Mouse (Mus musculus) hindbrain, postnatal 0 days (tissue): ENCODE measurements around the gene Sar1a. TPM values are rescaled to one million over a fixed set of nuclear protein-coding genes. Genes with fewer than 3 reads are reported as not detected.
A peak's percentile ranks its signal among the peaks of the same experiment; 100 is the strongest.

Source experiments
- ATAC-seq: fragments of 200-750 bp; cut with Nextera tagmentation; 2 replicates; pipeline ENCODE4 v1.8.0; 2017; ENCODE audit warnings: mild to moderate bottlenecking, moderate TSS enrichment, moderate library complexity
- DNase-seq: peaks from one replicate; pipeline ENCODE4 v3.0.0-alpha.2; 2015; ENCODE audit warnings: low spot score
- H3K27ac ChIP-seq: fragments of 300-500 bp; sonication (generic); 2 replicates; pipeline ENCODE4 v1.5.1; 2014; ENCODE audit warnings: mild to moderate bottlenecking
- H3K27me3 ChIP-seq: fragments of 300-500 bp; sonication (generic); 2 replicates; pipeline ENCODE4 v1.6.1; 2014; ENCODE audit warnings: low read length, mixed read lengths; ENCODE audit not compliant: insufficient read depth
- H3K36me3 ChIP-seq: fragments of 300-500 bp; sonication (generic); 2 replicates; pipeline ENCODE4 v1.6.1; 2014; ENCODE audit warnings: low read length, mixed read lengths; ENCODE audit not compliant: insufficient read depth
- H3K4me1 ChIP-seq: fragments of 300-500 bp; sonication (generic); 2 replicates; pipeline ENCODE4 v1.6.1; 2014; ENCODE audit warnings: antibody characterized with exemption, low read length, mixed read lengths; ENCODE audit not compliant: insufficient read depth
- H3K4me2 ChIP-seq: fragments of 300-500 bp; sonication (generic); 2 replicates; pipeline ENCODE4 v1.6.1; 2014; ENCODE audit warnings: low read depth, mild to moderate bottlenecking, low read length, moderate library complexity, mixed read lengths
- H3K4me3 ChIP-seq: fragments of 300-500 bp; sonication (generic); 2 replicates; pipeline ENCODE4 v1.5.1; 2014; ENCODE audit warnings: low read length
- H3K9ac ChIP-seq: fragments of 300-500 bp; sonication (generic); replicated peaks from 2 replicates; pipeline ENCODE4 v1.6.1; 2014; ENCODE audit warnings: mild to moderate bottlenecking, low read length, moderate library complexity, mixed read lengths
- H3K9me3 ChIP-seq: fragments of 300-500 bp; sonication (generic); 2 replicates; pipeline ENCODE4 v1.6.1; 2016; ENCODE audit warnings: low read length, mixed read lengths
- CTCF ChIP-seq: IDR thresholded peaks from 2 replicates; pipeline ENCODE4 v1.5.1; 2016; ENCODE audit warnings: antibody characterized with exemption, control low read depth, low read depth
- WGBS: fragments of 180-500 bp; shearing (Covaris S2); extraction: QIAGEN DNeasy Blood & Tissue Kit; methylation state at CpG from one replicate; pipeline ENCODE4 v1.1.7; 2014; 5-methylcytosine and 5-hydroxymethylcytosine counted together
- polyA plus RNA-seq: library from polyadenylated mRNA; unstranded; fragments of >200 nt; fragmentation: Nextera tagmentation; extraction: Ambion mirVana; gene quantifications from 2 replicates; pipeline ENCODE4 v1.2.1, GENCODE M21; 2015
- total RNA-seq: library from RNA; depleted of rRNA; stranded (reverse); fragments of >200 nt; gene quantifications from 2 replicates; pipeline ENCODE4 v1.2.3, GENCODE M21; 2014

The Sar1a gene
- total and polyA plus RNA-seq, 2 experiments from 2014 or later: 125 to 188 TPM

- Histone ChIP-seq H3K4me3 (peak overlapping the region; percentile 85), H3K4me2 (peak overlapping the region; percentile 95), H3K36me3 (no peaks in the 10 kb centered on the region; the same call in 1 of the 2 replicates), H3K4me1 (peaks cover 5% of the 10 kb centered on the region), H3K27ac (peak overlapping the region; percentile 77), H3K27me3 (no peaks in the 10 kb centered on the region), H3K9me3 (no peaks in the 10 kb centered on the region), H3K9ac (peak overlapping the region; percentile 78)
- peak; percentile 10; the same call in 1 of the 2 replicates for ATAC-seq
- peak; percentile 11 for DNase-seq
- no peak for TF ChIP-seq CTCF
- WGBS: 3% methylated on average over 39 of the region's 49 CpGs
These were observed 31.1 kb upstream of the Sar1a start for GRCm38 (mm10) chr10:61648737-61649645.

- Histone ChIP-seq H3K27ac (no peak overlapping the region), H3K4me3 (no peak overlapping the region), H3K9ac (no peak overlapping the region), H3K27me3 (no peaks in the 10 kb centered on the region), H3K4me2 (no peak overlapping the region), H3K4me1 (no peaks in the 10 kb centered on the region), H3K36me3 (no peaks in the 10 kb centered on the region; the same call in 1 of the 2 replicates), H3K9me3 (no peaks in the 10 kb centered on the region)
- 93% methylated on average over 4 of the region's 4 CpGs for WGBS
- TF ChIP-seq CTCF: no peak
- no peak for ATAC-seq
- no peak for DNase-seq
These were observed 26.0 kb upstream of the Sar1a start for GRCm38 (mm10) chr10:61654105-61654504.

GRCm38 (mm10) chr10:61654691-61655090, 25.4 kb upstream of the Sar1a start:
- Histone ChIP-seq H3K4me2 (no peak overlapping the region), H3K4me1 (no peaks in the 10 kb centered on the region), H3K9ac (no peak overlapping the region), H3K4me3 (no peak overlapping the region), H3K36me3 (no peaks in the 10 kb centered on the region; the same call in 1 of the 2 replicates), H3K27ac (no peak overlapping the region), H3K9me3 (no peaks in the 10 kb centered on the region), H3K27me3 (no peaks in the 10 kb centered on the region)
- DNase-seq (no peak), ATAC-seq (no peak)
- TF ChIP-seq CTCF: no peak
- 89% methylated on average over 7 of the region's 7 CpGs for whole genome bisulfite sequencing

- Histone ChIP-seq H3K9me3 (no peaks in the 10 kb centered on the region), H3K27me3 (no peaks in the 10 kb centered on the region), H3K4me3 (no peak overlapping the region), H3K4me1 (no peaks in the 10 kb centered on the region), H3K4me2 (no peak overlapping the region), H3K9ac (no peak overlapping the region), H3K27ac (no peak overlapping the region), H3K36me3 (no peaks in the 10 kb centered on the region; the same call in 1 of the 2 replicates)
- no peak for TF ChIP-seq CTCF
- ATAC-seq: no peak
- no peak for DNase-seq
- 93% methylated on average over 3 of the region's 3 CpGs for WGBS
These were observed 24.9 kb upstream of the Sar1a start for GRCm38 (mm10) chr10:61655188-61655587.

GRCm38 (mm10) chr10:61656928-61657882, 22.9 kb upstream of the Sar1a start:
- H3K9ac ChIP-seq: no peak overlapping the region
- TF ChIP-seq CTCF: no peak; the same call in 1 of the 2 replicates
- DNase-seq (no peak), ATAC-seq (no peak)
- H3K4me3 ChIP-seq: no peak overlapping the region
- H3K27ac ChIP-seq: no peak overlapping the region
- H3K27me3 ChIP-seq: no peaks in the 10 kb centered on the region
- peaks cover 8% of the 10 kb centered on the region; the same call in 1 of the 2 replicates for H3K36me3 ChIP-seq
- 91% methylated on average over 18 of the region's 18 CpGs for WGBS
- H3K9me3 ChIP-seq: no peaks in the 10 kb centered on the region
- no peaks in the 10 kb centered on the region for H3K4me1 ChIP-seq
- no peak overlapping the region for H3K4me2 ChIP-seq

- Histone ChIP-seq H3K4me2 (no peak overlapping the region), H3K4me1 (no peaks in the 10 kb centered on the region), H3K27ac (no peak overlapping the region), H3K9ac (no peak overlapping the region), H3K27me3 (no peaks in the 10 kb centered on the region), H3K4me3 (no peak overlapping the region), H3K9me3 (no peaks in the 10 kb centered on the region), H3K36me3 (peaks cover 8% of the 10 kb centered on the region; the same call in 1 of the 2 replicates)
- DNase-seq (peak; percentile 67), ATAC-seq (no peak)
- TF ChIP-seq CTCF: peak; percentile 79
- 25% methylated on average over 4 of the region's 4 CpGs for WGBS
These were observed 22.1 kb upstream of the Sar1a start for GRCm38 (mm10) chr10:61657985-61658384.
